Mouse (Mus musculus) liver, adult (tissue): Measurements from ENCODE around the gene Neurl4.

ENCODE experiments used
- GATA4 ChIP-seq: IDR thresholded peaks from 2 replicates; pipeline ENCODE4 v1.6.1; 2014; ENCODE audit warnings: mild to moderate bottlenecking, low read length; ENCODE audit not compliant: insufficient replicate concordance

Neurl4 gene

GRCm38 (mm10) chr11:69950807-69951459 lies 50.1 kb downstream of the Neurl4 start:
- no peak for TF ChIP-seq GATA4

- no peak for TF ChIP-seq GATA4
These were observed 51.4 kb downstream of the Neurl4 start for GRCm38 (mm10) chr11:69952274-69952673.

- no peak for TF ChIP-seq GATA4
These were observed 52.5 kb downstream of the Neurl4 start for GRCm38 (mm10) chr11:69953267-69953915.

- no peak for TF ChIP-seq GATA4
These were observed 55.3 kb downstream of the Neurl4 start for GRCm38 (mm10) chr11:69956218-69956617.

GRCm38 (mm10) chr11:69960616-69961015 lies 59.7 kb downstream of the Neurl4 start:
- no peak for TF ChIP-seq GATA4

- TF ChIP-seq GATA4: no peak
These were observed 61.0 kb downstream of the Neurl4 start for GRCm38 (mm10) chr11:69961841-69962240.
